Mouse (Mus musculus) lung, postnatal 0 days (tissue): Measurements from ENCODE around the gene Vax1. TPM values are rescaled to one million over a fixed set of nuclear protein-coding genes. Genes with fewer than 3 reads are reported as not detected.

ENCODE experiments used
- ATAC-seq: fragments of 200-750 bp; cut with Nextera tagmentation; 2 replicates; pipeline ENCODE4 v1.8.0; 2017; ENCODE audit warnings: moderate library complexity
- DNase-seq: peaks from one replicate; pipeline ENCODE4 v3.0.0-alpha.2; 2016; ENCODE audit warnings: low spot score
- H3K27ac ChIP-seq: fragments of 300-500 bp; sonication (generic); 2 replicates; pipeline ENCODE4 v1.5.1; 2014; ENCODE audit warnings: antibody characterized with exemption, mild to moderate bottlenecking, low read length, mixed read lengths
- H3K27me3 ChIP-seq: fragments of 300-500 bp; sonication (generic); replicated peaks from 2 replicates; pipeline ENCODE4 v1.6.1; 2014; ENCODE audit warnings: low read length, mixed read lengths; ENCODE audit not compliant: insufficient read depth
- H3K36me3 ChIP-seq: fragments of 300-500 bp; sonication (generic); 2 replicates; pipeline ENCODE4 v1.6.1; 2014; ENCODE audit warnings: low read length, mixed read lengths; ENCODE audit not compliant: insufficient read depth
- H3K4me1 ChIP-seq: fragments of 300-500 bp; sonication (generic); 2 replicates; pipeline ENCODE4 v1.6.1; 2014; ENCODE audit warnings: antibody characterized with exemption, low read depth, low read length, mixed read lengths; ENCODE audit not compliant: insufficient read depth
- H3K4me2 ChIP-seq: fragments of 300-500 bp; sonication (generic); replicated peaks from 2 replicates; pipeline ENCODE4 v1.6.1; 2014; ENCODE audit warnings: low read depth, mild to moderate bottlenecking, low read length, moderate library complexity, mixed read lengths
- H3K4me3 ChIP-seq: fragments of 300-500 bp; sonication (generic); 2 replicates; pipeline ENCODE4 v1.5.1; 2014; ENCODE audit warnings: low read depth, low read length
- H3K9ac ChIP-seq: fragments of 300-500 bp; sonication (generic); replicated peaks from 2 replicates; pipeline ENCODE4 v1.6.1; 2014; ENCODE audit warnings: low read depth, mild to moderate bottlenecking
- H3K9me3 ChIP-seq: fragments of 300-500 bp; sonication (generic); 2 replicates; pipeline ENCODE4 v1.6.1; 2016; ENCODE audit warnings: low read length, mixed read lengths
- CTCF ChIP-seq: IDR thresholded peaks from 2 replicates; pipeline ENCODE4 v1.5.1; 2016; ENCODE audit warnings: antibody characterized with exemption, mild to moderate bottlenecking
- EP300 ChIP-seq: IDR thresholded peaks from 2 replicates; pipeline ENCODE4 v1.6.1; 2016; ENCODE audit warnings: antibody characterized with exemption, mild to moderate bottlenecking, control low read depth
- WGBS: fragments of 180-500 bp; shearing (Covaris S2); extraction: QIAGEN DNeasy Blood & Tissue Kit; methylation state at CpG from one replicate; pipeline ENCODE4 v1.1.7; 2014; 5-methylcytosine and 5-hydroxymethylcytosine counted together
- polyA plus RNA-seq: library from polyadenylated mRNA; unstranded; fragments of >200 nt; fragmentation: Nextera tagmentation; extraction: Ambion mirVana; gene quantifications from 2 replicates; pipeline ENCODE4 v1.2.1, GENCODE M21; 2015

The Vax1 gene
- polyA plus RNA-seq, 1 experiment from 2014 or later = not detected

GRCm38 (mm10) chr19:59145492-59146140 is 24.2 kb downstream of the Vax1 start:
- H3K4me2 ChIP-seq = no peak overlapping the region
- no peak for DNase-seq
- WGBS = 59% methylated on average over 9 of the region's 9 CpGs

GRCm38 (mm10) chr19:59145064-59145463 is 24.8 kb downstream of the Vax1 start:
- 64% methylated on average over 6 of the region's 6 CpGs for WGBS
- Histone ChIP-seq H3K4me2 (no peak overlapping the region), H3K27me3 (no peaks in the 10 kb centered on the region), H3K4me1 (no peaks in the 10 kb centered on the region), H3K36me3 (no peaks in the 10 kb centered on the region), H3K9ac (no peak overlapping the region), H3K27ac (no peak overlapping the region), H3K4me3 (no peak overlapping the region), H3K9me3 (no peaks in the 10 kb centered on the region)
- TF ChIP-seq CTCF (no peak), EP300 (no peak)
- ATAC-seq (no peak), DNase-seq (no peak)

More at GRCm38 (mm10) chr19:59145492-59146140, 24.2 kb downstream of the Vax1 start:
- no peaks in the 10 kb centered on the region for H3K4me1 ChIP-seq
- TF ChIP-seq CTCF (no peak), EP300 (no peak)
- no peak for ATAC-seq
- H3K9me3 ChIP-seq = no peaks in the 10 kb centered on the region
- H3K27me3 ChIP-seq = no peaks in the 10 kb centered on the region
- no peak overlapping the region for H3K9ac ChIP-seq
- H3K36me3 ChIP-seq = no peaks in the 10 kb centered on the region
- H3K27ac ChIP-seq = no peak overlapping the region
- H3K4me3 ChIP-seq = no peak overlapping the region

- Histone ChIP-seq H3K9ac (no peak overlapping the region), H3K4me2 (no peak overlapping the region), H3K27ac (no peak overlapping the region), H3K4me3 (no peak overlapping the region), H3K27me3 (no peaks in the 10 kb centered on the region), H3K36me3 (no peaks in the 10 kb centered on the region), H3K9me3 (no peaks in the 10 kb centered on the region), H3K4me1 (no peaks in the 10 kb centered on the region)
- TF ChIP-seq CTCF (no peak), EP300 (no peak)
- DNase-seq (no peak), ATAC-seq (no peak)
- WGBS = 68% methylated on average over 4 of the region's 4 CpGs
Measured at GRCm38 (mm10) chr19:59142206-59142605, 27.6 kb downstream of the Vax1 start.

GRCm38 (mm10) chr19:59135387-59135786 is 34.5 kb downstream of the Vax1 start:
- H3K4me1 ChIP-seq = no peaks in the 10 kb centered on the region
- no peak for TF ChIP-seq CTCF
- TF ChIP-seq EP300 = no peak
- no peak overlapping the region for H3K4me3 ChIP-seq
- no peaks in the 10 kb centered on the region for H3K27me3 ChIP-seq
- H3K36me3 ChIP-seq = no peaks in the 10 kb centered on the region
- no peaks in the 10 kb centered on the region for H3K9me3 ChIP-seq
- ATAC-seq = no peak
- no peak overlapping the region for H3K9ac ChIP-seq
- 77% methylated on average over 8 of the region's 8 CpGs for WGBS
- H3K27ac ChIP-seq = no peak overlapping the region
- DNase-seq = no peak
- no peak overlapping the region for H3K4me2 ChIP-seq

- Histone ChIP-seq H3K4me3 (no peak overlapping the region), H3K9me3 (no peaks in the 10 kb centered on the region), H3K36me3 (no peaks in the 10 kb centered on the region), H3K27ac (no peak overlapping the region), H3K4me1 (no peaks in the 10 kb centered on the region), H3K4me2 (no peak overlapping the region), H3K27me3 (no peaks in the 10 kb centered on the region), H3K9ac (no peak overlapping the region)
- WGBS = 36% methylated on average over 2 of the region's 2 CpGs
- DNase-seq (no peak), ATAC-seq (no peak)
- TF ChIP-seq EP300 = no peak
- TF ChIP-seq CTCF = no peak
Measured at GRCm38 (mm10) chr19:59134916-59135315, 34.9 kb downstream of the Vax1 start.

- Histone ChIP-seq H3K9me3 (no peaks in the 10 kb centered on the region), H3K4me1 (no peaks in the 10 kb centered on the region), H3K27me3 (no peaks in the 10 kb centered on the region), H3K36me3 (no peaks in the 10 kb centered on the region), H3K9ac (no peak overlapping the region), H3K4me3 (no peak overlapping the region), H3K4me2 (no peak overlapping the region), H3K27ac (no peak overlapping the region)
- TF ChIP-seq CTCF (no peak), EP300 (no peak)
- ATAC-seq = no peak
- WGBS = 46% methylated on average over 11 of the region's 11 CpGs
- no peak for DNase-seq
Measured at GRCm38 (mm10) chr19:59133202-59133601, 36.7 kb downstream of the Vax1 start.

- DNase-seq (no peak), ATAC-seq (no peak)
- H3K36me3 ChIP-seq = no peaks in the 10 kb centered on the region
- no peak overlapping the region for H3K9ac ChIP-seq
- TF ChIP-seq EP300 (no peak), CTCF (no peak)
- no peak overlapping the region for H3K4me3 ChIP-seq
- no peaks in the 10 kb centered on the region for H3K27me3 ChIP-seq
- no peaks in the 10 kb centered on the region for H3K4me1 ChIP-seq
- WGBS = 78% methylated on average over 2 of the region's 2 CpGs
- H3K9me3 ChIP-seq = no peaks in the 10 kb centered on the region
- H3K27ac ChIP-seq = no peak overlapping the region
- no peak overlapping the region for H3K4me2 ChIP-seq
Measured at GRCm38 (mm10) chr19:59129671-59130070, 40.2 kb downstream of the Vax1 start.
